Mouse (Mus musculus) embryonic fibroblast, embryonic 13.5 days (primary cell): ENCODE measurements around the gene Glrx5. TPM values are rescaled to one million over a fixed set of nuclear protein-coding genes. Genes with fewer than 3 reads are reported as not detected.

Experiments
- H3K27ac ChIP-seq: 2 replicates; pipeline ENCODE4 v1.5.1; 2012; ENCODE audit warnings: low read length, control low read depth, inconsistent platforms; ENCODE audit not compliant: insufficient read depth
- H3K4me1 ChIP-seq: 2 replicates; pipeline ENCODE4 v1.6.1; 2011; ENCODE audit warnings: low read length; ENCODE audit not compliant: control insufficient read depth, insufficient read depth
- H3K4me3 ChIP-seq: 2 replicates; pipeline ENCODE4 v1.5.1; 2011; ENCODE audit warnings: mild to moderate bottlenecking, control low read depth, low read length; ENCODE audit not compliant: insufficient read depth
- CTCF ChIP-seq: IDR thresholded peaks from 2 replicates; pipeline ENCODE4 v1.5.1; 2011; ENCODE audit warnings: mild to moderate bottlenecking, control low read depth, low read length, moderate library complexity, borderline replicate concordance; ENCODE audit not compliant: insufficient read depth
- POLR2A ChIP-seq: IDR thresholded peaks from 2 replicates; pipeline ENCODE4 v1.6.1; 2011; ENCODE audit warnings: low read depth, mild to moderate bottlenecking, control low read depth, low read length, moderate library complexity
- polyA plus RNA-seq: library from polyadenylated mRNA; stranded (reverse); fragments of >200 nt; gene quantifications from 2 replicates; pipeline ENCODE4 v1.2.4, GENCODE M21; 2011; ENCODE audit warnings: low read depth; ENCODE audit not compliant: missing spikeins, insufficient read length

The Glrx5 gene
- polyA plus RNA-seq, 1 experiment, result 37.6 TPM

- Histone ChIP-seq H3K4me1 (no peaks in the 10 kb centered on the region), H3K27ac (no peak overlapping the region), H3K4me3 (no peak overlapping the region)
- no peak for TF ChIP-seq CTCF
These were observed 32.6 kb downstream of the Glrx5 start for GRCm38 (mm10) chr12:105065119-105065518.

- H3K4me1 ChIP-seq, result no peaks in the 10 kb centered on the region
- TF ChIP-seq POLR2A, result no peak
- TF ChIP-seq CTCF, result no peak
- no peak overlapping the region for H3K4me3 ChIP-seq
- no peak overlapping the region for H3K27ac ChIP-seq
These were observed 34.0 kb downstream of the Glrx5 start for GRCm38 (mm10) chr12:105066523-105066922.

GRCm38 (mm10) chr12:105068911-105069310 is 36.4 kb downstream of the Glrx5 start:
- H3K4me1 ChIP-seq, result no peaks in the 10 kb centered on the region
- H3K27ac ChIP-seq, result no peak overlapping the region
- TF ChIP-seq POLR2A (no peak), CTCF (no peak)
- H3K4me3 ChIP-seq, result no peak overlapping the region

GRCm38 (mm10) chr12:105073708-105074107 is 41.2 kb downstream of the Glrx5 start:
- Histone ChIP-seq H3K4me3 (no peak overlapping the region), H3K27ac (no peak overlapping the region), H3K4me1 (no peaks in the 10 kb centered on the region)
- TF ChIP-seq CTCF (no peak), POLR2A (no peak)

- no peaks in the 10 kb centered on the region for H3K4me1 ChIP-seq
- H3K4me3 ChIP-seq, result no peak overlapping the region
- no peak overlapping the region for H3K27ac ChIP-seq
- TF ChIP-seq POLR2A (no peak), CTCF (no peak)
These were observed 43.0 kb downstream of the Glrx5 start for GRCm38 (mm10) chr12:105075496-105075895.

GRCm38 (mm10) chr12:105076511-105076910 is 44.0 kb downstream of the Glrx5 start:
- TF ChIP-seq POLR2A, result no peak
- no peak for TF ChIP-seq CTCF
- Histone ChIP-seq H3K4me1 (no peaks in the 10 kb centered on the region), H3K27ac (no peak overlapping the region), H3K4me3 (no peak overlapping the region)

GRCm38 (mm10) chr12:105077232-105077631 is 44.7 kb downstream of the Glrx5 start:
- TF ChIP-seq POLR2A (no peak), CTCF (no peak)
- H3K4me1 ChIP-seq, result no peaks in the 10 kb centered on the region
- no peak overlapping the region for H3K4me3 ChIP-seq
- H3K27ac ChIP-seq, result no peak overlapping the region

GRCm38 (mm10) chr12:105084171-105084570 is 51.7 kb downstream of the Glrx5 start:
- no peak for TF ChIP-seq POLR2A
- TF ChIP-seq CTCF, result no peak
- Histone ChIP-seq H3K4me1 (no peaks in the 10 kb centered on the region), H3K4me3 (no peak overlapping the region), H3K27ac (no peak overlapping the region)

GRCm38 (mm10) chr12:105084816-105085215 is 52.3 kb downstream of the Glrx5 start:
- TF ChIP-seq CTCF, result no peak
- no peak for TF ChIP-seq POLR2A
- Histone ChIP-seq H3K4me1 (no peaks in the 10 kb centered on the region), H3K27ac (no peak overlapping the region), H3K4me3 (no peak overlapping the region)

GRCm38 (mm10) chr12:105085296-105085695 is 52.8 kb downstream of the Glrx5 start:
- no peak overlapping the region for H3K27ac ChIP-seq
- H3K4me1 ChIP-seq, result no peaks in the 10 kb centered on the region
- TF ChIP-seq CTCF (no peak), POLR2A (no peak)
- no peak overlapping the region for H3K4me3 ChIP-seq

- TF ChIP-seq POLR2A, result no peak
- TF ChIP-seq CTCF, result no peak
- H3K4me1 ChIP-seq, result no peaks in the 10 kb centered on the region
- no peak overlapping the region for H3K4me3 ChIP-seq
These were observed 54.3 kb downstream of the Glrx5 start for GRCm38 (mm10) chr12:105086781-105087180.

GRCm38 (mm10) chr12:105087353-105087752 is 54.9 kb downstream of the Glrx5 start:
- Histone ChIP-seq H3K4me3 (no peak overlapping the region), H3K27ac (no peak overlapping the region), H3K4me1 (no peaks in the 10 kb centered on the region)
- TF ChIP-seq POLR2A (no peak), CTCF (no peak)

More at GRCm38 (mm10) chr12:105086781-105087180, 54.3 kb downstream of the Glrx5 start:
- no peak overlapping the region for H3K27ac ChIP-seq
